Mouse (Mus musculus): ENCODE results near the gene Hsd3b7. TPM values are rescaled to one million over a fixed set of nuclear protein-coding genes. Genes with fewer than 3 reads are reported as not detected.

Gene Hsd3b7
- 19.0 and 21.1 TPM in 2 replicates for polyA plus RNA-seq (2016; fragmentation: Nextera tagmentation; extraction: Ambion mirVana)

DNA sequence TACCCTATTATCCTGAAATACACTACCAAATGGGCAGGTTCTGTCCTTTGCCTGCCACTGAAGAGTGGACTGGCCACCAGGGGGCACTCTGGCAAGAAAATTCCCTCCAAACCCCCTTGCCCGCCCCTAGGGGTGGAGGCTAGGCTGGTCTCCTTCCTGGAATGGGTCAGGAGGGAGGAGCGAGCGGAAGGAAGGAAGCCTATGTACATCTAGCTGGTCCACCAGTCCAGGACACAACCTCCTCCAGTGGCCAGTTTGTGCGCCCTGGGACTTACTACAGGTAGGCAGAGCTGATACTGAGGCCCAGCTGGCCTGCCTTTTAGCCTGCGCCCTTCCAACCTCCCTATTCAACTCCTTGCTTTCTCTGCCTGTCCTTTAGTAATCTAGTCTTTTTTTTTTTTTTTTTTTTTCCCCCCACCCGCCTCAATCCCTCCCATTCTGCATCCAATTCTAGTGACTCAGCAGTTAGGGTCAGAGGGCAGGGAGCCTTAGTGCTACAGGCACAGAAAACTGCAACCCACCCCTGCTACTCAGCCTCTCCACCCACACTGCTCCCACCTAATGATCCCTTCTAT, at the start of gene Hsd3b7:
Gene Hsd3b7 (plus strand): TSS at position 170 of the 575 bp plus-strand sequence.
- Histone ChIP-seq H3K9ac (peak within 1 kb of the TSS; percentile 51), H3K4me1 (replicated peaks) (peaks cover 4% of the 10 kb centered on the region), H3K4me3 (peak within 1 kb of the TSS; percentile 34), H3K27ac (ENCODE audit: poor library complexity, severe bottlenecking) (no peak within 1 kb of the TSS), H3K9me3 (replicated peaks) (no peaks in the 10 kb centered on the region), H3K27me3 (replicated peaks) (no peaks in the 10 kb centered on the region), H3K4me2 (peak within 1 kb of the TSS; percentile 62), H3K36me3 (peaks cover 61% of the 10 kb centered on the region)
- WGBS = 19% methylated on average over 6 of the region's 6 CpGs
- peak; percentile 83 for ATAC-seq (ENCODE audit: insufficient number of reproducible peaks, low FRiP score)

- 87% methylated on average over 5 of the region's 5 CpGs for WGBS
- Histone ChIP-seq H3K4me1 (replicated peaks) (peaks cover 19% of the 10 kb centered on the region), H3K36me3 (peaks cover 78% of the 10 kb centered on the region), H3K27ac (ENCODE audit: poor library complexity, severe bottlenecking) (no peak overlapping the region), H3K9ac (no peak overlapping the region), H3K4me2 (no peak overlapping the region), H3K27me3 (replicated peaks) (peaks cover 46% of the 10 kb centered on the region), H3K9me3 (replicated peaks) (no peaks in the 10 kb centered on the region), H3K4me3 (no peak overlapping the region)
- no peak for ATAC-seq (ENCODE audit: insufficient number of reproducible peaks, low FRiP score)
Observed at GRCm38 (mm10) chr7:127751619-127752018, 48.8 kb upstream of the Hsd3b7 start.

- no peak for ATAC-seq (ENCODE audit: insufficient number of reproducible peaks, low FRiP score)
- Histone ChIP-seq H3K9ac (no peak overlapping the region), H3K36me3 (peaks cover 83% of the 10 kb centered on the region), H3K4me2 (no peak overlapping the region), H3K4me1 (replicated peaks) (peaks cover 16% of the 10 kb centered on the region), H3K27ac (ENCODE audit: poor library complexity, severe bottlenecking) (no peak overlapping the region), H3K27me3 (replicated peaks) (peaks cover 50% of the 10 kb centered on the region), H3K9me3 (replicated peaks) (no peaks in the 10 kb centered on the region), H3K4me3 (no peak overlapping the region)
- 88% methylated on average over 27 of the region's 27 CpGs for WGBS
Observed at GRCm38 (mm10) chr7:127752069-127752468, 48.3 kb upstream of the Hsd3b7 start.

DNA sequence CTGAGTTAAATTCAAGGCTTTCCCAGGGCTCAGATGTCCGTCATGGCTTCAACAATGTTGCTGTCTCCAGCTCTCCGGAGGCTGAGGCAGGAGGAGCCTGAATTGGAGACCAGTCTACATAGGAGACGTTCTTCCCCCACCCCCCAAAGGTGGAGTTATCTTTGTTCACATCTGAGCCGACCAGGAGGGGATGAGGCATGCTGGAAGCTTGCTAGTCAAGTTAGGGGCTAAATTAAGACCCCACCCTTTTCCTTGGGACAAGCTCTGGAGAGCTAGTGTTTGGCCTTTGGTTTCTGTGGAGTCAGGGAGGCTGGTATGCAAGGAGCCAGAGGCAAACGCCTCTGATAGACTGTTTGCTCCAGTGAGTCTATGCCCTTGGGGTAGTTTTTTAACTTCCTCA, 47.2 kb upstream of the Hsd3b7 start:
- H3K36me3 ChIP-seq = peaks cover 90% of the 10 kb centered on the region

GRCm38 (mm10) chr7:127753741-127754140, 46.7 kb upstream of the Hsd3b7 start:
- no peak for ATAC-seq (ENCODE audit: insufficient number of reproducible peaks, low FRiP score)
- Histone ChIP-seq H3K4me2 (no peak overlapping the region), H3K27ac (ENCODE audit: poor library complexity, severe bottlenecking) (no peak overlapping the region), H3K4me1 (replicated peaks) (no peaks in the 10 kb centered on the region), H3K27me3 (replicated peaks) (peaks cover 66% of the 10 kb centered on the region), H3K9ac (no peak overlapping the region), H3K4me3 (no peak overlapping the region), H3K9me3 (replicated peaks) (no peaks in the 10 kb centered on the region), H3K36me3 (peaks cover 90% of the 10 kb centered on the region)
- WGBS = 83% methylated on average over 7 of the region's 7 CpGs

More for the DNA sequence above, 47.2 kb upstream of the Hsd3b7 start:
- H3K9me3 ChIP-seq (replicated peaks) = no peaks in the 10 kb centered on the region
- H3K4me1 ChIP-seq (replicated peaks) = peaks cover 6% of the 10 kb centered on the region; the same call in 1 of the 2 replicates
- ATAC-seq (ENCODE audit: insufficient number of reproducible peaks, low FRiP score) = no peak
- no peak overlapping the region for H3K4me3 ChIP-seq
- no peak overlapping the region for H3K4me2 ChIP-seq
- no peak overlapping the region for H3K27ac ChIP-seq (ENCODE audit: poor library complexity, severe bottlenecking)
- WGBS = 80% methylated on average over 5 of the region's 5 CpGs
- peaks cover 61% of the 10 kb centered on the region for H3K27me3 ChIP-seq (replicated peaks)
- no peak overlapping the region for H3K9ac ChIP-seq

GRCm38 (mm10) chr7:127759716-127760115, 40.7 kb upstream of the Hsd3b7 start:
- H3K27me3 ChIP-seq (replicated peaks) = peaks cover 47% of the 10 kb centered on the region
- H3K9ac ChIP-seq = no peak overlapping the region
- H3K9me3 ChIP-seq (replicated peaks) = no peaks in the 10 kb centered on the region
- no peak overlapping the region for H3K4me3 ChIP-seq
- 9% methylated on average over 6 of the region's 6 CpGs for WGBS
- H3K36me3 ChIP-seq = peaks cover 63% of the 10 kb centered on the region
- no peak for ATAC-seq (ENCODE audit: insufficient number of reproducible peaks, low FRiP score)
- peak overlapping the region; percentile 24; the same call in 1 of the 2 replicates for H3K4me2 ChIP-seq
- H3K27ac ChIP-seq (ENCODE audit: poor library complexity, severe bottlenecking) = no peak overlapping the region
- peaks cover 12% of the 10 kb centered on the region for H3K4me1 ChIP-seq (replicated peaks)

- Histone ChIP-seq H3K4me3 (no peak overlapping the region), H3K9me3 (replicated peaks) (no peaks in the 10 kb centered on the region), H3K36me3 (peaks cover 60% of the 10 kb centered on the region), H3K27ac (ENCODE audit: poor library complexity, severe bottlenecking) (no peak overlapping the region), H3K27me3 (replicated peaks) (peaks cover 40% of the 10 kb centered on the region), H3K9ac (no peak overlapping the region), H3K4me1 (replicated peaks) (peaks cover 12% of the 10 kb centered on the region), H3K4me2 (no peak overlapping the region)
- WGBS = 74% methylated on average over 3 of the region's 3 CpGs
- ATAC-seq (ENCODE audit: insufficient number of reproducible peaks, low FRiP score) = no peak
Observed at GRCm38 (mm10) chr7:127760478-127760877, 39.9 kb upstream of the Hsd3b7 start.

DNA sequence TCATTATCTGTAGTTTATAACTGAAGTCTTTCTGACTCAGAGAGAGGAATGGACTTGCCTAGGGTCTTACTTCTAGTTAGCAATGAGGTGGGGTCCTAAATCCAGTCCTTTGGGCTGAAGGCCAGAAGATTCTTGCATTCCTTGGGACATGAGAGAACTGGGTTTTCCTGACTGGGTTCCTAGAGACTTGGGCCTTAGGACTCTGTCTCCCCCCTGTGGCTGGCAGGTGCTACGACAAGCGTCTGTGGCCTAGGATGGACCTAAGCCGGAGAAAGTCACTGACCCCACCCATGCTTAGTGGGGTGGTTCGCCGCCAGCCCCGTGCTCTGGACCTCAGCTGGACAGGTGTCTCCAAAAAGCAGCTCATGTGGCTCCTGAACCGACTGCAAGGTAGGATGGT, 39.4 kb upstream of the Hsd3b7 start:
- Histone ChIP-seq H3K4me1 (replicated peaks) (peaks cover 12% of the 10 kb centered on the region), H3K4me3 (no peak overlapping the region), H3K27me3 (replicated peaks) (peaks cover 34% of the 10 kb centered on the region), H3K4me2 (no peak overlapping the region), H3K9ac (no peak overlapping the region), H3K27ac (ENCODE audit: poor library complexity, severe bottlenecking) (no peak overlapping the region), H3K36me3 (peaks cover 62% of the 10 kb centered on the region), H3K9me3 (replicated peaks) (no peaks in the 10 kb centered on the region)
- WGBS = 32% methylated on average over 7 of the region's 7 CpGs
- peak; percentile 54; the same call in 1 of the 2 replicates for ATAC-seq (ENCODE audit: insufficient number of reproducible peaks, low FRiP score)

DNA sequence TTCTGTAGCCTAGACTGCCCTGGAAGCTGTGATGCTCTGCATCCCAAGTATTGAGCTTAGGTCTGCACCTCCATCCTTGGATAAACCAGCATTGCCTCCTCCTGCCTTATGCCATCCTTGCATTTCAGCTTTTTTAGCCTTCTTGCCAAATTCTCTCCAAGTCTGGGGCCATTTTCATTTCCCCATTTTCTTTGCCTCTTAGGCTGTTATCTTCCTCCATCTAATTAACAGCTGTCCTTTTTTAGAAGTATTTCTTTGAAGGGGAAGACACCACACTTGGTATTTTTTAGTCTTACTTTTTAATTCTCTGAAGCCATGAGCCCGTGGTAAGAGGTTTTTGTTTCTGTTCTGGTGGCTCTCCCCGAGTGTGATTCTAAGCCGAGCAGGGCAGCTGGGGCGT, 36.8 kb upstream of the Hsd3b7 start:
- Histone ChIP-seq H3K4me3 (no peak overlapping the region), H3K27me3 (replicated peaks) (peaks cover 8% of the 10 kb centered on the region), H3K4me2 (no peak overlapping the region), H3K9ac (no peak overlapping the region), H3K9me3 (replicated peaks) (no peaks in the 10 kb centered on the region), H3K36me3 (peaks cover 63% of the 10 kb centered on the region), H3K4me1 (replicated peaks) (peaks cover 12% of the 10 kb centered on the region), H3K27ac (ENCODE audit: poor library complexity, severe bottlenecking) (no peak overlapping the region)
- no peak for ATAC-seq (ENCODE audit: insufficient number of reproducible peaks, low FRiP score)
- WGBS = 88% methylated on average over 4 of the region's 4 CpGs

GRCm38 (mm10) chr7:127765756-127766155, 34.6 kb upstream of the Hsd3b7 start:
- Histone ChIP-seq H3K36me3 (peaks cover 61% of the 10 kb centered on the region), H3K9me3 (replicated peaks) (no peaks in the 10 kb centered on the region), H3K9ac (no peak overlapping the region), H3K27me3 (replicated peaks) (peaks cover 10% of the 10 kb centered on the region), H3K4me3 (no peak overlapping the region), H3K4me1 (replicated peaks) (peaks cover 17% of the 10 kb centered on the region), H3K4me2 (no peak overlapping the region), H3K27ac (ENCODE audit: poor library complexity, severe bottlenecking) (no peak overlapping the region)
- ATAC-seq (ENCODE audit: insufficient number of reproducible peaks, low FRiP score) = no peak
- WGBS = 73% methylated on average over 2 of the region's 2 CpGs

- Histone ChIP-seq H3K4me3 (no peak overlapping the region), H3K36me3 (peaks cover 54% of the 10 kb centered on the region), H3K4me2 (peak overlapping the region; percentile 6; the same call in 1 of the 2 replicates), H3K9me3 (replicated peaks) (no peaks in the 10 kb centered on the region), H3K27ac (ENCODE audit: poor library complexity, severe bottlenecking) (0 out of 2 replicates have a peak overlapping the region, but pooled peaks have one; percentile 21), H3K4me1 (replicated peaks) (peaks cover 24% of the 10 kb centered on the region), H3K27me3 (replicated peaks) (peaks cover 8% of the 10 kb centered on the region), H3K9ac (no peak overlapping the region)
- peak; percentile 53 for ATAC-seq (ENCODE audit: insufficient number of reproducible peaks, low FRiP score)
- 68% methylated on average over 17 of the region's 17 CpGs for WGBS
Observed at GRCm38 (mm10) chr7:127766851-127767609, 33.4 kb upstream of the Hsd3b7 start.
